Mouse (Mus musculus): ENCODE results near the gene St14.

- TF ChIP-seq HCFC1 (IDR thresholded peaks at IDR 0.05; ENCODE audit: borderline replicate concordance, insufficient read depth, low read length), result no peak
- TF ChIP-seq CHD2 (IDR thresholded peaks at IDR 0.05; ENCODE audit: low read depth, low read length), result no peak
These were observed 9.1 kb downstream of the St14 start for GRCm38 (mm10) chr9:31122464-31123030.
